Mouse (Mus musculus): ENCODE data around the gene Htr1f. TPM values are rescaled to one million over a fixed set of nuclear protein-coding genes. Genes with fewer than 3 reads are reported as not detected.

Htr1f gene
- total RNA-seq (2023): not detected

DNA sequence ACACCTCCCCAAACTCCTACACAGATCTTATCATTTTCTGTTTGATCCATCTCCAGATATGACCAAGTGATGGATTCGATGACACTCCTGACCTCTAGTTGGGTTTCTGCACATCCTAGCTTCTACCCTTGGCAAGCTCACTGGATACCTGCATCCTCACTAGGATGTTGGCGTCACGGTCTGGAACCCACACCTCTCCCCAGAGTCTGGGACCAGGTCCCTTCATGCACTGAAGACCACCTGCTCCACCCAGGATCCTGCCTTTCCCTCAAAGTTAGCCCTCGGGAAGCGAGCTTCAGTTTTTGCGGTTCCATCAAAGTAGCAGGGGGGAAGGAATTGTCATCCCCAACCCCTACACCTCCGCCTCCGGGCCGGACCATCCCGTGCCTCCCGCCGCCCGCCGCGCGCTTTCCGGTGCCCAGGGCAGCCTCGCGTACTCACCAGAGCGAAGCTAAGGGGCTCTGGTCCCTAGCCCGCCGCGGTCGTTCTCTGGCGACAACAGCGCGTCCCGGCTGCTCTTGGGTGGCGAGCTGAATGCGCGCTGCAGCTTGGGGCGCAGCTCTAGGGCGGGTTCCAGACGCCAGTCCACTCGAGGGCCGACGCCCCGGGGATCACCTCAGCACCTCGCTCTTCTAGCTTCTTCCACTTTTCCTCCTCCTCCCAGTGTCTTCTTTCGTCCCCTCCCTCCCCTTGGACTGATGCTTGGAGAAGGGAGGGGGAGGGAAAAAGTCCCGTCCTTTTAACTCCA is at the start of gene Htr1f:
Gene Htr1f (minus strand): TSS at position 671 of the 748 bp plus-strand sequence.

Measured in CD4-positive naive resting alpha-beta T cell, adult 76 days (primary cell).